Mouse (Mus musculus): Measurements from ENCODE around the gene Gli2.

Gli2 gene

DNA sequence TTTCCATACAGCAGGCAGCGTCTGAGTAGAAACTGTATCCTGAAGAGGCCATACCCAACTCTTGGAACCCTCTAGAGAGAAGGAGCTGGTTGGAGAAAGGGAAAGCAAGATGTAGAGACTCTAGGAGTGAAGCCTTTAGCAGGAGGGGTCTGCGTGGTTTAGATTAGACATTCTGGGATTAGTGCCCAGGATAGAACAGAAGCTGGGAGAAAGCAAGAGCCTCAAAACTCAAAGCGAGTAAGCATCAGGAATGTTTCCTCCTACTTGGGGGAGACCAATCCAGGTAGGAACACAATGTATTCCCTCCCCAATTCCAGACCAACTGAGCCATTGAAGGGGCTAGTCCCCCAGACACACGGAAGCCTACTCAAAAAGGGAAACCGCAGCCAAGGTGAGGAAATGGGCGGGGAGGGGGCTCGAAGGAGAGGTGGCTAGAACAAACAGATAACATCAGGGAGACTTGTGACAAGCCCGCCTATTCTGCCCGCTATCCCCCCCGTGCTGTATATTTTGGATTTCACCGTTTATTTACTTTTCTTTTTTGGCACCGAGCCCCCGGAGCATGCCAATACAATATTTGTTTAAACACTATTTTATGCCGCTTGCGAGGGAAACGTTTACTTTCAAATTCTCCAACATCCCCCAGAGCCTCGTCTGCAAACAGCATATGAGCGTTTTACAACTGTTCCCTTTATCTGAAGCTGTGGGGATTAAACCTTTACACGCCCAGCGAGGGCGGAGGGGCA is 2.1 kb downstream of the Gli2 start:
- no peak for DNase-seq (ENCODE audit: low read depth, low spot score)

DNA sequence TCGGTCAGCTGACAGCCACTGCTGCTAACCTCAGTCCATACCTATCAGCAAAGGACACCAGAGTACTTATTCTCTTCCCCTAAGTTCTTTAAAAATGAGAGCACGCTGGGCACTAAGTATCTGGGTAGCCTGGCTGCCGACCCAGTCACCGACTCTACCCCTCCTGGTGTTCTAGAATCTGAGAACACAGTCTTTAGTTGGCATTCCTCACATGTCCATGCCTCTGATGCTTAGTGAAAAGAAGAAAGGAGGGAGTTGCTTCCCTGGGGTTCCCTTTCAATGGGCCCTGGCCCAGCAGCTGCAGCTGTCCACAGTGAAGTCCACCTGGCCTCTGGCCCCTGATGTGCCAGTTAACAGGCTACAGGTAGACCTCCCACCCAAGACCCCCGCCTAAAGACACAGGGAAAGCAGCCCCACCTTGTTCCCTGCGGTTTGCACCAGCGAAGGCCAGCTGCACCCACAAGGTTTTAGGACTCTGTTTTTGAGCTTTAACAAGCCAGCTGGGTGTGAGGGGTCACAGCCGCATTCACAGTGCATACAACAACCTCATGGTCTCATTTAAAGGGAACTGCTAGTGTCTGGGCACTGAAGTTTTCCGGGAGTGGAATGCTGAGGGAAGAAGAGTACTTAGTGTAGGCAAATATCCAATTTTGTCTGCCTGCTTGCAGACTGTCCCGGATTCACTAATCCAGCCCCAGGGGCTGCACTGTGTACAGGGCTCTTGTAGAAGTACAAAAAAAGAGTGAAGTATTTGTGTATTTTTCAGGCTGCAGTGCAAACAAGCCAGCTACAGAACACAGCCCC is 3.4 kb downstream of the Gli2 start:
- DNase-seq (ENCODE audit: low read depth, low spot score) = peak; percentile 55

DNA sequence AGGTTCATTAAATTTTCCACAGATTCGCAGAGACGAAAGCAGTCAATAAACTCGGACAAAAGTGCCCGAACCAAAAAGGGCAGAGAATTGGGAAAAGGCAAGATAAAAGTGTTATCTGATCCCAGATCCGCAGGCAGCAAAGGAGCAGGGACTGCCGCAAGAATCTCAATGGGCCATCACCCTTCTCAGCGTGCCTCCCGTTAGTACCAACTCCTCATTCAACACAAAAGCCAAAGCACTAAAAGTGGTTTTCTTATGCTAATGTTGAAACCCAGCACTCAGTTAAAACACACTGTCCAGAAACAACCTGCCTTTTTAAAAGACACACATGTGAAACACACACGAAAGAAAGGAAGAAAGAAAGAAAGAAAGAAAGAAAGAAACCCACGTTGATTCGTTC is 4.4 kb downstream of the Gli2 start:
- DNase-seq (ENCODE audit: low read depth, low spot score) = peak; percentile 98

DNA sequence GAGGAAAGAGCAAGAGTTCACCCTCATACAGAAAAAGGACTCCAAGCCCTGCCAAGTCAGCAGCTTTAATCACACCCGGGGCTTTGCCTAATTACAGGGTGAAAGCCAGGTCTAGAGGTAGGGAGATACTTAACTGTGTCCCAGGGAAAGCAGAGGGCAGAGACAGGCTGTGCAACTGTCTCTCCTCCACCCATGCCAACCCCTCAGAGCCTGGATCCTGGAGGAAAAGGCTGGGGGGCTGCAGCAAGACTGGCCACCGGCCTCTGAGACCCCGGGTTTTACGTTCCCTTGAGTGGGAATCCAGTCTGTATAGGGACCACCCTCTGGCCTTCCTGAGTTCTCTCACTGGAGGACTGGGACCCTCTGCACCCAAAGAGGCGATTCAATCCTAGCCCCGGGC is 4.9 kb downstream of the Gli2 start:
- DNase-seq (ENCODE audit: low read depth, low spot score) = peak; percentile 47

DNA sequence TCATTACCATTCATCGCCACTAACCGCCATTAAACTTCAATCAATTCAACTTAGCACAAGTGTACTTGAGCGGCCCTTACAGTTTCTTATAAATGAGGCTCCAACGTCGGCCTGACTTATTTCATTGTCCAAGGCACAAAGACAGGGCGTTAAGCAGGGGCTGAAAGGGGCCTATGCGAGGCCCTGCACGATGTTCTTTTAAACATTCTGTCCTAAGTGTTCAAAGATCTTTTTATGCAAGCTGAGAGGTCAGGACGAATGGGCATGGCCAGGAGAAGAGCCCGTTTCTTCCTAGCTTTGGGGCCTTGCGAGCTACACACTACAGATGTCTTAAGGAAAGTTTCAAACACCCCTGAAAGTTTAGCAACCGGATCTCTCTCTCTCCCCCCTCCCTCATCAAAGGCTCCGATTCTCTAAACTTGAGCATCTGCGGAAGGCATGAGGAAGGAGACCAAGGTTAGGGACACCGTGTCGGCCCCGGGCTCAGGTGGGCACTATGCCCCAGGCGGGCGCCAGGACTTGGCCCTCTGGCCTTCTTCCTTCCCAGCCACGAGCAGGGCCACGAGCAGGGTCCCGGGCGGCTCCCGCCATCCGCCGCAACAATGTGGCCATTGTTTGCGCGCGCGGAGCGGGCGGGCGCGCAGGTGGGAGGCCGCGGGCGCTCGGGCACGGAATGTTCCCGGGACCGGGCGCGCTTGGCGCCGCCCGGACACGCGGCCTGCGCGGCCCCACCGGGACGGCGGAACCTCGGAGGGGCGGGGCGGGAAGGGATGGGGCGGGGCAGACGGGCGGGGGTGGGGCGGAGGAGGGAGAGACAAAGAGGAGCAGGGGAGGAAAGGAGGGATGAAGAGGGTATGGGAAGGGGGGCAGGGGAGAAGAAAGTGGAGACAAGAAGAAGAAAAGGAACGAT is 5.7 kb downstream of the Gli2 start:
- DNase-seq (ENCODE audit: low read depth, low spot score) = peak; percentile 47

DNA sequence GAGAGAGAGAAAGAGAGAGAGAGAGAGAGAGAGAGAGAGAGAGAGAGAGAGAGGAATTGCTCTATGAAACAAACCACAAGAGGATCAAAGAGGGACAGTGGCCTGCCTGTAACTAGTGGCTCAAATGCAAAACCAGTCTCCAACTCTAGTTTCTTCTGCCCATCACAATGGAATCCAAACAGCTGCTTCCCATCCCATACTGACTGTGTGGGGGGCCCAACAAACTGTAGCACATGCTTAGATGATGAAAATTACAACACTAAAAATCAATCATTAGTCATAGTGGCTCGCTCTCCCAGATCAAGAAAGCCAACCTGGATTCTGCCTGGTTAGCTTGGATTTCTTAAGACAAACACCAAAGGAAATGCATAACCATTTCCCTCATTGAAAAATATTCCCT is 15.0 kb downstream of the Gli2 start:
- no peak for DNase-seq (ENCODE audit: low read depth, low spot score)

DNA sequence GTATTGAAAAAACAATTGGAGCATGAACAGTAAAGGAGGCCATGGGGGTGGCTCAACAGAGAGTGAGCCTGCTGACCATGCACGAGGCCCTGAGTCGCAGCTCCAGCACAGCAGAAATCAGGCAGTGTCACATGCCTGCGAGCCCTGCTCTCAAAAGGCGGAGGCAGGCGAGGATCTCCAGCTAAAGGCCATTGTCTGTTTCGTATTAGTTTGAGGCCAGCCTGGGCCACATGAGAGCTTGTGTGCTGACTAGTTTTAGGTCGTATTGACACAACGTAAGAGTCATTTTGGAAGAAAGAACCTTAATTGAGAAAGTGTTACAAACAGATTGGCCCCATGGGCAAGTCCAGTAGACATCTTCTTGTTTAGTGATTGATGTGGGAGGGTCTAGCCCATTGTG is 17.5 kb downstream of the Gli2 start:
- no peak for DNase-seq (ENCODE audit: low read depth, low spot score)

DNA sequence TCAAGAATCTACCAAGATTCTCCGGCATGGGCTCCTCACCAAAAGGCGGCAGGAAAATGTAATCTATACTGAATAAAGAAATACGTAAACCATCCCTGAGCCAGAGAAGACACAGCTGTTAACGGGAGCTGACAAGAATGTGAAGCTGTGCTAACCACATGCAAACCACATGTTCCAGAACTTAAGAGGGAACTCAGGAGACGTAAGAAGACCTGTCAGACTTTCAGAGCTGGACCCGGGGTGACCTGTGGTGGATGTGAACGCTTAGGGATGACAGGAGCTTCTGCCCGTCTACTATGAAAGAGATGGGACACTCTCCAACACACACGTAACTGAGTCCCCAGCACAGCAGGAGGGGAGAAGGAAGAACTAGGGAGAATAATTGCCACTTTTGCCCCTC is 18.1 kb downstream of the Gli2 start:
- no peak for DNase-seq (ENCODE audit: low read depth, low spot score)

DNA sequence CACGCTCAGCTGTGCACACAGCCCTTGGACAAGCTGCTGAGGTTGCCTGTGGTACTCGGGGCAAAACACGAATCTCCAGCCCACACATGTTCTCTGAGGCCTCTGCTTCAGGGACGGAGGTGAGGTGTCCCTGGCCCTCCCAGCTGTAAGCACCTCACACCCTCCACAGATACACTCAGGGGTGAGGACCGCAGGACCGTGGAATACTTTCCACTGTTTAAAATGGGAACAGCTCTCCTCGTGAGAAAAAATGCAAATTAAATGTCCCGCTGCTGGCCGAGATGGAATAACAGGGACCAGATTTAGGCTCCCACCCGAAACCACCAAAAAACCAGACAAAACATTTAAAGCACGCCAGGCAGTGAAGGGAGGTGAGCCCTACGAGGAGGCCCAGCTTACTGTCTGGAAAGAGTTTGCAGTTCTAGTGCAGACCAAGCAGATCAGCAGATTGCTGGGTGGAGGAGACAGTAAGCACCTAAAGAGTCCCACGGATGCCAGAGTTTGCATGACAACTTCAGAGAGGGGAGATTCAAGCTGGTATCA is 19.2 kb downstream of the Gli2 start:
- DNase-seq (ENCODE audit: low read depth, low spot score) = no peak

DNA sequence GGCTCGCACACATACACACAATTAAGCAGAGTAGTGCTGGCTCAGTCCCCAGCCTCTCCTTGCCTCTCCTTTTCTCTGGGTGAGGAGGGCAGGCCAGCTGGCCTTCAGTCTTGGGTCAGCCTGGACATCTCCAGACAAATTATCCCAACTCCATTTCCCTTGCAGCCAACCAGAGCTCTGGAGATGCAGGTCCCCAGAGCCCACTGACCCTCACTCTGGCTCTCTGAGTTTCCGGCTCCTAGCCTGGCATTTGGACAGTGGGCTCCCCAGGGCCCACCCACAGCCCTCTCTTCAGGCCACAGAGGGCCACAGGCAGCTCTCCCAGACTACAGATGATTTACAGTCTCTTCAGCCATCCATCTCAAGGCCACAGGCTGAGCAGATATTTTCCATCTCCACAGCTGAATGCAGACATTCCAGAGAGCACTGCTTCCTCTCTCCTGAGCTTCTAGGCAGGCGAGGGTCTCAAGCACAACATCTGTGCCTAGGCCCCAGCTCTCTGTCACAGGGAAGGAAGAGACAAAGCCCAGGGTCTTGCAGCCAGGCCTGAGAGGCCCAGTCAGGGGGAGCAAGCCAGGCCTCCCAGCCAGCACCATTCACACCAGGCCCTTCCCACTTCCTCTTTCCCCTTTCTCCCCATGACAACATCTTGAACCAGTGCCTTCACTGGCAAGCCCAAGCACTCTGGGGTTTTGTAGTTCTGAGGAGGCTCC is 19.8 kb downstream of the Gli2 start:
- DNase-seq (ENCODE audit: low read depth, low spot score) = no peak

DNA sequence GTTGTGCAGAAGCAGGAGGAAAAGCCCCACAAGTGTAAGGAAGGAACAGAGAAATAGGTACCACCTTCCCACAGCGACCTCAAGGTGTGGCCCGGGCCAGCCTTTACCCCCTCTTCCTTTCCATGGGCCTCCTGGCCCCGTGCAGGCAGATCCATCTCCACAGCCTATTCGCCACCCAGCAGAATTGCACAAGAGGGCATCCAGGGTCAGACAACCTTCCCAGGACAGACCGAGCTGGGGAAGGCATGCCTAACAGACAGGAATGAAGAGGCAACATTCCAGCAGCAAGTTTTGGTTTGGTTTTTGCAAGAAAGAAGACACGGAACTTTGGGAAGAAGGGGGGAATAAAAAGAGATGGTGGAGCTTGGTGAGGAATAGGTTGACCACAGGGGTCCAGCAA is 22.2 kb downstream of the Gli2 start:
- DNase-seq (ENCODE audit: low read depth, low spot score) = no peak

DNA sequence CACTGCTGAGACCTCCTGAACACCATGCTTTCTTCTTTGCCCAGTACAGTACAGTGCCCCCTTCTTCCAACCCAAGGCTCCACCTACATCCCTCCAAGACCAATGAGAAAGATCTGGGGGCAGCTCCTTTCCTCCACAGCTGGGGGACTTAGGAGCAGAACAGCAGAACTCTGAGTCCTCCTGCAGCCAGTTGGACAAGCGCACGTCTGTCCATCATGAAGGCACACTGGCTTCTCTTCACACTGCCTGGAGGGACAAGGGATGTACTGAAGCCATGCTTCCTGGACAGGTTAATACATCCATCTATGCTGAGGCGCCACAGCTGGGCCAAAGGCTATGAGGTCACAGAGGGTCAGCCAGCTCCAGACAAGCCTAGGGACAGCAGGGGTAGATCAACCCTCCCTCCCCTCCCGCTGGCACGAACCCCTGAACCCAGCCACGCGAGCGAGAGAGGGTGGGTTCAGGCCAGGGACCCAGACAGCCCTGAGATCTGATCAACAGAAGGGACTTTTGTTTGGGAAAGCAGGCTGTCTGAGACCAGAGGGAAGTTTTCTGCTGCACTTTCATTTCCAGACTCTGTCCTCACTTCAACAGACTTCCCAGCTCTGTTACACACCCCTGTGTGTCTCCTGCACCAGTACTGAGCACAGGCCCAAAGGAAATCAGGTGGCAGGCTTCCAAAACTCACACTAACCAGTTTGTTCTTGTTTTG is 27.6 kb downstream of the Gli2 start:
- no peak for DNase-seq (ENCODE audit: low read depth, low spot score)

DNA sequence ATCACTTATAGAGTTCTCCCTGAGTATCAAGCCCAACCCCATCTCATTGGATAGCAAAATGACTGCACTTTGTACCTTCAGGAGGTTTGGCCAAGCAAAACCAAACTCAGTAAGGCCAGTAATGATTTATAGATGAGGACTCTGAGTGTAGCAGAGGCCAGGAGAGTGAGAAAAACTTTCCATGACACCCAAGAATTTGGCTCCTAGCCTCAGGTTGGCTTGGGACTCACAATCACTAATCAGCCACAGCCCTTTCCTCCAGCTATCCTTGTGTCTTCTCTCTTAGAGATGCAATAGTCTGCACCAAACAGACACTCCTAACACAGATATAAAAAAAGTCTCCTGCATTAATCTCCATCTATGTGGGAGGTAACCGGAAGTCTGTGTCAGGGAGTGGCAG is 31.1 kb downstream of the Gli2 start:
- no peak for DNase-seq (ENCODE audit: low read depth, low spot score)

DNA sequence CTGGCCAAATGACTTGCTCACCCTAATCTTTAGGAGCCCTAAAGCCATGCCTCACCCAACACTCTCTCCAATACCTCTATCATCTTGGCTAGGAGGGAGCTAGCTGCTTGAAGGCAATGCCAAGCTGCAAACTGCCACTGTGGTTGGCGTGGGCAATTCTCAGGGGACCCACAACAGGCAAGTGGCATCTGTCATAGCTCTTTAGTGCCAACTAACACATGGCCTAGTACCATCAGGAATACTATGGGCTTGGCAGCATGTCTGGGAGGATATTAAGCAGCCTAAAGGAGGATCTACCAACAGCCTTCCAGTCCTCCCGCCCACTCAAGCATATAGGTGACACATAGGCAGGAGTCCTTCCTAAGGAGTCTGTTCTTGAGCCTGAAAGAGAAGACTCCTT is 33.3 kb downstream of the Gli2 start:
- DNase-seq (ENCODE audit: low read depth, low spot score) = no peak

DNA sequence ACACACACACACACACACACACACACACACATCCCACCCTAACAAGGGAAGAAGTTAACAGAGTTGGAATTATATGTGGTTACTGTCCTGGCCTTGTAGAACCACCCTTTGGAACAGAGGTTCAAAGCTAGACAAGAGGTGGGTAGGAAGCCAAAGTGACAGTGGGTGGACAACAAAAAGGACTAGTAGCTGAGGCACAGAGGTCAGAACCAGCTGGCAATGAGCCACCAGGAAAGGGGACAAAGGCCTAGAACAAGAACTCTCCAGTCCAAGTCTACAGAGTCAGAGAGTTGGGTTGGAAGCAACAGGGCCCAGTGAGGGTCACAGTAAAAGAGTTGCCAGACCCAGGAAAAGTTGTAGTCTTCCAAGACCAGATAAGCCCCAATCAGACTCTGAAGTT is 34.4 kb downstream of the Gli2 start:
- no peak for DNase-seq (ENCODE audit: low read depth, low spot score)

DNA sequence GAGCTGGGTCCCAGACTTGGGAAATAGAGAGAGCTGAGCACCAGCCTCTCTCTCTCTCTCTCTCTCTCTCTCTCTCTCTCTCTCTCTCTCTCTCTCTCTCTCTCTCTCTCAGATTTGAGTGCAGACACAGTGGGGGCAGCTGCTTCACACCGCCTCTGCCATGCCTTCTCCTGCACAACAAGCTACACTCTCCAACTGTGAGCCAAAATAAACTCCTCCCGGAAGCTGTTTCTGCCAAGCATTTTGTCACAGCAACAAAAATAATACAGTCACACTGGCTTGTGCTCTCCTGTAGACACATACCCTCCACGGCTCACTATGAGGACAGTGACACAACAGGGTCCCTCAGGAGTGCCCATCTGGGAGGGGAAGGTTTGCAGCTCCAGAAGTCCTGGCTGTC is 36.6 kb downstream of the Gli2 start:
- DNase-seq (ENCODE audit: low read depth, low spot score) = no peak

DNA sequence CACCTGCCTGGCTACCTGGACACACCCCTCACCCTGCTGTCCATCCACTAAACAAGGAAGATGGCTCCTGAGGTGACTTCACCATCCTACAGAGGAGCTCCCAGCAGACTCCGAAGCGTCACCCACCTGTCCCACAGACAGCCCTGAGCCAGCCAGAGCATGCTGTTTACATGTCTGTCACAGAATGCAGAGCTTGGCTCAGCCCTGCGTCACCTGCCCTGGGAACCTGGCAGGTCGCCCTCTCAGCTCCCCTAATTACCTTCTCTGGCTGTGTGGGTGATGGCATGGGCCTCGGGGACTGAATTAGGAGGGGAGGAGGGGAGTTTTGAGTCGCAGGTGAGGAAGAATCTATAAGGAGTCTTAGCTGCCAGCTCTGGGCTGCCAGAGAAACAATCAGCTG is 38.3 kb downstream of the Gli2 start:
- DNase-seq (ENCODE audit: low read depth, low spot score) = no peak

DNA sequence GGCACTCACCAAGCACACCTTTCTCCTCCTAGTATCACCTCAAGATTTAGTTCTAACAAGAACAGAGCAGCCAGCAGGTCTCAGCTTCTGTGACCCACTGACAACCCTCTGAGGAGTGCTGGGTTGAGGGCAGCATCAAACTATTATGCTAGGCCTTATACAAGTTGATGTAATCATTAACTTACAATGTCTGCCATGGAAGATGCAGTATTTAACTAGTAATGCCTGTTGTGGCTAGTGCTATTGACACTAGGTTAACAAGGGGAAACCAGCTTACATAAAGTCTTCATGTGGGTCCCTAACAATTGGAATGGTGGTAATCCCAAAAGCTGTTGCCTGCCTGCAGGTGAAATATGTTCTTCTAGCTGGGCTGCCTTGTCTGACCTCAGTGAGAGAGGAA is 44.5 kb downstream of the Gli2 start:
- no peak for DNase-seq (ENCODE audit: low read depth, low spot score)

DNA sequence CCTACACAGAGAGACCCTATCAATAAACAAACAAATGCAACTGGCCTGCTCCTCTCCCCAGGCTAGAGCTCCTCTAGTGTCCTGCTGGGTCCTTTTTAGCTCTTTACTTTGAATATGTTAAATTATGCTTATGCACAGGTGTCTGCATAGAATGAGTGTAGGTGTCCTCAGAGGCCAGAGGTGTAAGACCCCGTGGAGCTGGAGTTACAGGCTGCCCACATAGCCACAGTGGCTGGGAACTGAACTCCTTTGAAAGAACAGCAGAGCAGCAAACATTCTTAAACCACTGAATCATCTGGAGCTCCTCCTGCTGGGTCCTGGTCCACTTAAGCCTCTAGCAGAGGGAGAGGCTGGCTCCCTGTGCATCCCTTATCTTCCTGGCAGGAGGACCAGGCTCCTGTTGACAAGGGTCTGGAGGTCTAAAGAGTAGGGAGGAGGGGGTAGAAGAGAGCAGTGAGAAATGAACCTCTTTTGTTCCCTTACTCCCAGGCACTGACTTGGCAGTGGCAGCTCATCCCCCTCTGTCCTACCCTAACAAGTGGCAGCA is 49.5 kb downstream of the Gli2 start:
- DNase-seq (ENCODE audit: low read depth, low spot score) = peak; percentile 80

DNA sequence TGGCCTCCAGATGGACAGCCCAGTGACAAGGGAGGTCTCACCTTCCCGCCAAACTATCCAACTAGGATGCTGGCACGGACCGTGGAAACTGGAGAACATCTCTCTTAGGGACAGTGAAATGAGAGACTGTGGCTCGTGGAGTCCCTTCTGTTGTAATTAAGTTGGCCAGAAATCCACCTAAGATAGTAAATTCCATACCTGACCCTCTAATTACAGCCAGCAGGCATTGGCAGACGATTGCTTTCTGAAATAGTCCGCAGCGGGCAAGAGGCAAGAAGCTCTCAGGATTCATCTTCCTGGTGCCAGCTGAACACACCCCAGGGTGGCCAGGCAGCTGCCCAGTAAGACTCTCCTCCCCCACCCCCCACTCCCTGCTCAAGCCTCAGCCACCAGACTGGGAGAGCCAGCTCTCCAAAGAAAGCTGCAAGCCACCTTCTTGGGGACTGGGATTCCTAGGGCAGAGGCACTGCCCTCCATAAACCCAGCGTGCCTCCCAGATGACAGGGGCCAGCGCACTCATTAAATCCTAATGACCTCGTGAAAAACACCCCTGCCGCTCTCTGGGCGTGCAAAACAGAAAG is 51.9 kb downstream of the Gli2 start:
- DNase-seq (ENCODE audit: low read depth, low spot score) = no peak
